Mouse (Mus musculus): ENCODE measurements around the gene Gm7356.
"Not testable (repeated sequence)": the region's sequence is repeated elsewhere in the genome, so short reads cannot be mapped to it uniquely, and the experiment has no call there.

Gene Gm7356

GRCm38 (mm10) chr17:14003604-14004003 is at the start of gene Gm7356:
TSS of gene Gm7356 (minus strand) at chr17:14003704.
- DNase-seq = not testable (repeated sequence)

GRCm38 (mm10) chr17:14041880-14042279 is 38.4 kb upstream of the Gm7356 start:
- not testable (repeated sequence) for DNase-seq

- not testable (repeated sequence) for DNase-seq
These were observed 33.5 kb upstream of the Gm7356 start for GRCm38 (mm10) chr17:14037012-14037411.

- DNase-seq = not testable (repeated sequence)
These were observed 32.6 kb upstream of the Gm7356 start for GRCm38 (mm10) chr17:14036113-14036512.

DNA sequence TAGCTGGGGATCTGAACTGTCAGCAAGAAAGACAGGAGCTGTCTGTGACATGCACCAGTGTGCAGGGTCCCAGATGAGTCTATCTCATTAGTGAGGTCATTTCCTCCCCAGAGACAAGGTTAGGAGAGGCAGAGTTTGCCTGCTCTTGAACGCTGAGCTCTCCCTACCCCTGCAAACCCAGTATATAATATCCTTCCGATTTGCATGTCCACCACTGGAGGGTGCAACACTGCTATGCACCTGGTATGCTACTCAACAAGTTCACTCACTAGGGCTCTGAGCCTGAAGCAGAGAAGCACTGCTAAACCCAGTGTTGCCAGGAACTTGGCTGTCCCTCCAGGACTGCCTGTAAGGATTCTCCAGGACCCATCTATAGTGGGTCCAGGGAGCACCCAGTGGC is 10.1 kb downstream of the Gm7356 start:
- not testable (repeated sequence) for DNase-seq

GRCm38 (mm10) chr17:13987690-13988089 is 15.8 kb downstream of the Gm7356 start:
- DNase-seq = no peak

DNA sequence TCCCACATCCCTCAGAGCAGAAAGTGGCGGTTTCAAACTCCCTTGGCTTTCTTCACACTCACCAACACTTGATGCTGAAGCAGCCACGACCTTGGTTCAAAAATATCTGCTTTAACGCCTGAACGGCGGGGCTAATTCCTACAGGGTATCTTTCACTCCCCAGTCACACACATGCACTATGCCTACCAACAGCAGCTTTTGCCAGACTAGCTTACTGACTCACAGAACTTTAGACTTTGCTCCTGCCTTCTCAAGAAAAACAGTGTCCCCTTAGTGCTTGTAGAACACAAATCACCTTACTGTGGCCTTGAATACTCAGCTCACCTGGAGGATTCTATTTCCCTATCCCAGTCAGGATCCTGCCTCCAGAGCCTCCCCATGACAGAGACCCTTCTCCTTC is 32.7 kb downstream of the Gm7356 start:
- not testable (repeated sequence) for DNase-seq

DNA sequence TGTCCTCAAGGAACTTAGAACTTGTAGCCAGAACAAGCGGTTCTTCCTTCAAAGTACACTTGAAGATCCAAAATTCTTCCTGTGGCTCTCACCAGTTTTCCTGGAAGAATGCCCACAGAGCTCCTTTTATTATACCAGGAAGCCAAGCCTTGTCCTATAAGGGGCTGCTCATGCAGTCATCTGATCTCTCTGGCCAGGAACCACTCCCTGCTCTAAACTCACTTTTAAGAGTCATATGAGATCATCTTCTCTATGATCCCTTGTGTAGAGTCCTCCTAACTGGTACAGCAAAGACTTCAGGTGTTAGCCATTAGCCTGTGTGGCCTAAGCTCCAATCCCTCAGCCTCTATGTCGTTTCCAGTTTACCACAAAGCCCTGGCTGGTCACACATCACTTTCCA is 33.6 kb downstream of the Gm7356 start:
- DNase-seq = not testable (repeated sequence)

DNA sequence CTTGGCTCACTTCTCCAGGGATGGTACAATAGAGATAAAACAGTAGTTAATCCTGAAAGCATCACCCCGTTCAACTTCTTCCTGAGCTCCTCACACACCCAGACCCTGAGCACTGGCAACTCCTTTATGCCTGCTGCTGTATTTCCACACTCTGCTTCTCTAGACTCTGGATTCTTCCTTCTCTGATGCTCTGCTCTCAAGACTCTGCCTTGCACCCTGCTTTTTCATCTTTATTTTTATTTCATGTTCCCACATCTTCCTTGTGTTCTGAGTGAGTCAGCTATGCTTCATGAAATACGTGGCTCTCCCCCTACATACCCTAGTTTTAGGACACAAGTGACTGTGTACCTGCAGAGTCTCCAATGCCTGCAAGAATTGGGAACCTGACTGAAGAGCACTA is 38.5 kb downstream of the Gm7356 start:
- not testable (repeated sequence) for DNase-seq

GRCm38 (mm10) chr17:13962245-13962644 is 41.3 kb downstream of the Gm7356 start:
- DNase-seq = not testable (repeated sequence)

DNA sequence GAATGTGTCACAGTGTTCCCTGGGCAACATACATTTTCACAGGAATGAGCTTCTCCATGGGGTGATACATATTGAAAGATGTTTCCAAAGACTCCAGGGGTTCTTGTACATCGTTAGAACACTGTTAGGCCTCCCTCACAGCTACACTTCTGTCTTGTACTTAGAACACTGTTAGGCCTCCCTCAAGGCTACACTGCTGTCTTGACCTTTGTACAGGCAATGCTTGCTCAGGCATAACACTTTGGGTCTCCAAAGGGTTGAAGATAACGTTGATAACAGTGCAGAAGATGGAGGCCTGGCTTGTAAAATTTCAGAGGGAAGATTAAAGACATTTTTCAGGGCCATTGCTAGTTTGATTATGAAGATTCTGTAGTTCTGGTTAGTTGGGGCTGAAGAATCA is 45.4 kb downstream of the Gm7356 start:
- not testable (repeated sequence) for DNase-seq

- not testable (repeated sequence) for DNase-seq
These were observed 51.9 kb downstream of the Gm7356 start for GRCm38 (mm10) chr17:13951570-13951969.
